Mouse (Mus musculus): ENCODE results near the gene Samd4. TPM values are rescaled to one million over a fixed set of nuclear protein-coding genes. Genes with fewer than 3 reads are reported as not detected.
A peak's percentile ranks its signal among the peaks of the same experiment; 100 is the strongest.

The Samd4 gene
- polyA plus RNA-seq, 1 experiment, result 54.3 TPM

- no peak overlapping the region for H3K27ac ChIP-seq (ENCODE audit: insufficient read depth, low read length)
- H3K4me1 ChIP-seq (ENCODE audit: control insufficient read depth, insufficient read depth, low read length), result peaks cover 4% of the 10 kb centered on the region; the same call in 1 of the 2 replicates
- no peak for TF ChIP-seq POLR2A (IDR thresholded peaks at IDR 0.05; ENCODE audit: low read depth, low read length)
- no peak for TF ChIP-seq CTCF (IDR thresholded peaks at IDR 0.05; ENCODE audit: borderline replicate concordance, insufficient read depth, low read length)
- no peak overlapping the region for H3K4me3 ChIP-seq (ENCODE audit: insufficient read depth, low read length)
Observed at GRCm38 (mm10) chr14:47083838-47084237, 201.2 kb downstream of the Samd4 start.

- Histone ChIP-seq H3K4me1 (ENCODE audit: control insufficient read depth, insufficient read depth, low read length) (peaks cover 4% of the 10 kb centered on the region; the same call in 1 of the 2 replicates), H3K4me3 (ENCODE audit: insufficient read depth, low read length) (no peak overlapping the region), H3K27ac (ENCODE audit: insufficient read depth, low read length) (no peak overlapping the region)
- TF ChIP-seq CTCF (IDR thresholded peaks at IDR 0.05; ENCODE audit: borderline replicate concordance, insufficient read depth, low read length) (no peak), POLR2A (IDR thresholded peaks at IDR 0.05; ENCODE audit: low read depth, low read length) (no peak)
Observed at GRCm38 (mm10) chr14:47084686-47085085, 202.0 kb downstream of the Samd4 start.

- no peak overlapping the region for H3K4me3 ChIP-seq (ENCODE audit: insufficient read depth, low read length)
- peaks cover 4% of the 10 kb centered on the region; the same call in 1 of the 2 replicates for H3K4me1 ChIP-seq (ENCODE audit: control insufficient read depth, insufficient read depth, low read length)
- no peak for TF ChIP-seq CTCF (IDR thresholded peaks at IDR 0.05; ENCODE audit: borderline replicate concordance, insufficient read depth, low read length)
- no peak for TF ChIP-seq POLR2A (IDR thresholded peaks at IDR 0.05; ENCODE audit: low read depth, low read length)
- 0 out of 2 replicates have a peak overlapping the region, but pooled peaks have one; percentile 1 for H3K27ac ChIP-seq (ENCODE audit: insufficient read depth, low read length)
Observed at GRCm38 (mm10) chr14:47086123-47086522, 203.5 kb downstream of the Samd4 start.

GRCm38 (mm10) chr14:47086743-47087142 lies 204.1 kb downstream of the Samd4 start:
- Histone ChIP-seq H3K4me1 (ENCODE audit: control insufficient read depth, insufficient read depth, low read length) (peaks cover 4% of the 10 kb centered on the region; the same call in 1 of the 2 replicates), H3K27ac (ENCODE audit: insufficient read depth, low read length) (peak overlapping the region; percentile 62), H3K4me3 (ENCODE audit: insufficient read depth, low read length) (no peak overlapping the region)
- TF ChIP-seq CTCF (IDR thresholded peaks at IDR 0.05; ENCODE audit: borderline replicate concordance, insufficient read depth, low read length) (peak; percentile 76), POLR2A (IDR thresholded peaks at IDR 0.05; ENCODE audit: low read depth, low read length) (no peak)

- Histone ChIP-seq H3K27ac (ENCODE audit: insufficient read depth, low read length) (peak overlapping the region; percentile 62), H3K4me1 (ENCODE audit: control insufficient read depth, insufficient read depth, low read length) (peaks cover 4% of the 10 kb centered on the region; the same call in 1 of the 2 replicates), H3K4me3 (ENCODE audit: insufficient read depth, low read length) (no peak overlapping the region)
- TF ChIP-seq CTCF (IDR thresholded peaks at IDR 0.05; ENCODE audit: borderline replicate concordance, insufficient read depth, low read length), result no peak
- TF ChIP-seq POLR2A (IDR thresholded peaks at IDR 0.05; ENCODE audit: low read depth, low read length), result no peak
Observed at GRCm38 (mm10) chr14:47087182-47087581, 204.5 kb downstream of the Samd4 start.

GRCm38 (mm10) chr14:47087669-47088250 lies 205.1 kb downstream of the Samd4 start:
- TF ChIP-seq POLR2A (IDR thresholded peaks at IDR 0.05; ENCODE audit: low read depth, low read length) (no peak), CTCF (IDR thresholded peaks at IDR 0.05; ENCODE audit: borderline replicate concordance, insufficient read depth, low read length) (no peak)
- H3K4me3 ChIP-seq (ENCODE audit: insufficient read depth, low read length), result no peak overlapping the region
- H3K27ac ChIP-seq (ENCODE audit: insufficient read depth, low read length), result no peak overlapping the region
- peaks cover 4% of the 10 kb centered on the region; the same call in 1 of the 2 replicates for H3K4me1 ChIP-seq (ENCODE audit: control insufficient read depth, insufficient read depth, low read length)

- H3K27ac ChIP-seq (ENCODE audit: insufficient read depth, low read length), result no peak overlapping the region
- peaks cover 4% of the 10 kb centered on the region; the same call in 1 of the 2 replicates for H3K4me1 ChIP-seq (ENCODE audit: control insufficient read depth, insufficient read depth, low read length)
- H3K4me3 ChIP-seq (ENCODE audit: insufficient read depth, low read length), result no peak overlapping the region
- no peak for TF ChIP-seq CTCF (IDR thresholded peaks at IDR 0.05; ENCODE audit: borderline replicate concordance, insufficient read depth, low read length)
- TF ChIP-seq POLR2A (IDR thresholded peaks at IDR 0.05; ENCODE audit: low read depth, low read length), result no peak
Observed at GRCm38 (mm10) chr14:47088339-47088738, 205.7 kb downstream of the Samd4 start.

- Histone ChIP-seq H3K4me3 (ENCODE audit: insufficient read depth, low read length) (no peak overlapping the region), H3K27ac (ENCODE audit: insufficient read depth, low read length) (no peak overlapping the region), H3K4me1 (ENCODE audit: control insufficient read depth, insufficient read depth, low read length) (peaks cover 4% of the 10 kb centered on the region; the same call in 1 of the 2 replicates)
- TF ChIP-seq POLR2A (IDR thresholded peaks at IDR 0.05; ENCODE audit: low read depth, low read length) (no peak), CTCF (IDR thresholded peaks at IDR 0.05; ENCODE audit: borderline replicate concordance, insufficient read depth, low read length) (no peak)
Observed at GRCm38 (mm10) chr14:47089153-47089552, 206.5 kb downstream of the Samd4 start.

GRCm38 (mm10) chr14:47091908-47092307 lies 209.3 kb downstream of the Samd4 start:
- TF ChIP-seq POLR2A (IDR thresholded peaks at IDR 0.05; ENCODE audit: low read depth, low read length), result no peak
- TF ChIP-seq CTCF (IDR thresholded peaks at IDR 0.05; ENCODE audit: borderline replicate concordance, insufficient read depth, low read length), result no peak
- peaks cover 3% of the 10 kb centered on the region; the same call in 1 of the 2 replicates for H3K4me1 ChIP-seq (ENCODE audit: control insufficient read depth, insufficient read depth, low read length)
- H3K27ac ChIP-seq (ENCODE audit: insufficient read depth, low read length), result no peak overlapping the region
- no peak overlapping the region for H3K4me3 ChIP-seq (ENCODE audit: insufficient read depth, low read length)

GRCm38 (mm10) chr14:47093355-47093792 lies 210.7 kb downstream of the Samd4 start:
- H3K27ac ChIP-seq (ENCODE audit: insufficient read depth, low read length), result no peak overlapping the region
- H3K4me1 ChIP-seq (ENCODE audit: control insufficient read depth, insufficient read depth, low read length), result no peaks in the 10 kb centered on the region
- no peak overlapping the region for H3K4me3 ChIP-seq (ENCODE audit: insufficient read depth, low read length)
- no peak for TF ChIP-seq POLR2A (IDR thresholded peaks at IDR 0.05; ENCODE audit: low read depth, low read length)
- no peak for TF ChIP-seq CTCF (IDR thresholded peaks at IDR 0.05; ENCODE audit: borderline replicate concordance, insufficient read depth, low read length)
